Mouse (Mus musculus): Measurements from ENCODE around the gene Gnpat.

The Gnpat gene

GRCm38 (mm10) chr8:124862321-124863162 is at the start of gene Gnpat, which contains the start of gene 2810004N23Rik:
TSS of gene Gnpat (plus strand) at chr8:124863033.
TSS of gene 2810004N23Rik (minus strand) at chr8:124863120.
- peak; percentile 93 for DNase-seq

GRCm38 (mm10) chr8:124813326-124813725 is 49.5 kb upstream of the Gnpat start:
- DNase-seq: no peak

- DNase-seq: no peak
Measured at GRCm38 (mm10) chr8:124815870-124816269, 47.0 kb upstream of the Gnpat start.

GRCm38 (mm10) chr8:124816866-124817265 is 46.0 kb upstream of the Gnpat start:
- peak; percentile 59 for DNase-seq

GRCm38 (mm10) chr8:124817361-124817760 is 45.5 kb upstream of the Gnpat start:
- peak; percentile 89 for DNase-seq

GRCm38 (mm10) chr8:124819612-124820115 is 43.2 kb upstream of the Gnpat start:
- DNase-seq: no peak

GRCm38 (mm10) chr8:124820125-124820524 is 42.7 kb upstream of the Gnpat start:
- DNase-seq: peak; percentile 85

GRCm38 (mm10) chr8:124823497-124823896 is 39.3 kb upstream of the Gnpat start:
- no peak for DNase-seq

GRCm38 (mm10) chr8:124826658-124827057 is 36.2 kb upstream of the Gnpat start:
- peak; percentile 62 for DNase-seq

GRCm38 (mm10) chr8:124827387-124827786 is 35.4 kb upstream of the Gnpat start:
- DNase-seq: peak; percentile 80

- DNase-seq: no peak
Measured at GRCm38 (mm10) chr8:124828561-124829240, 34.1 kb upstream of the Gnpat start.

GRCm38 (mm10) chr8:124830050-124830449 is 32.8 kb upstream of the Gnpat start:
- DNase-seq: no peak

GRCm38 (mm10) chr8:124831531-124831930 is 31.3 kb upstream of the Gnpat start:
- DNase-seq: no peak

- DNase-seq: no peak
Measured at GRCm38 (mm10) chr8:124831941-124832340, 30.9 kb upstream of the Gnpat start.

- DNase-seq: no peak
Measured at GRCm38 (mm10) chr8:124833430-124834205, 29.2 kb upstream of the Gnpat start.

- no peak for DNase-seq
Measured at GRCm38 (mm10) chr8:124835848-124836247, 27.0 kb upstream of the Gnpat start.

GRCm38 (mm10) chr8:124836273-124836672 is 26.6 kb upstream of the Gnpat start:
- no peak for DNase-seq

- DNase-seq: no peak
Measured at GRCm38 (mm10) chr8:124836907-124837306, 25.9 kb upstream of the Gnpat start.

GRCm38 (mm10) chr8:124837956-124838355 is 24.9 kb upstream of the Gnpat start:
- DNase-seq: no peak

GRCm38 (mm10) chr8:124839371-124839770 is 23.5 kb upstream of the Gnpat start:
- DNase-seq: peak; percentile 49

GRCm38 (mm10) chr8:124840900-124841299 is 21.9 kb upstream of the Gnpat start:
- DNase-seq: no peak

- peak; percentile 40 for DNase-seq
Measured at GRCm38 (mm10) chr8:124841775-124842174, 21.1 kb upstream of the Gnpat start.

- DNase-seq: peak; percentile 56
Measured at GRCm38 (mm10) chr8:124842929-124843328, 19.9 kb upstream of the Gnpat start.
